Mouse (Mus musculus): ENCODE results near the gene Kcne1.

Kcne1 gene

GRCm38 (mm10) chr16:92359229-92359628 lies at the start of gene Kcne1:
Gene Kcne1 (minus strand): TSS chr16:92359468.
- no peak for DNase-seq (ENCODE audit: extremely low read depth, low read depth, low spot score)

GRCm38 (mm10) chr16:92407883-92408282 lies 48.6 kb upstream of the Kcne1 start:
- DNase-seq (ENCODE audit: extremely low read depth, low read depth, low spot score), result no peak

- no peak for DNase-seq (ENCODE audit: extremely low read depth, low read depth, low spot score)
Measured at GRCm38 (mm10) chr16:92404141-92404540, 44.9 kb upstream of the Kcne1 start.

- no peak for DNase-seq (ENCODE audit: extremely low read depth, low read depth, low spot score)
Measured at GRCm38 (mm10) chr16:92403069-92403468, 43.8 kb upstream of the Kcne1 start.

- peak; percentile 43 for DNase-seq (ENCODE audit: extremely low read depth, low read depth, low spot score)
Measured at GRCm38 (mm10) chr16:92402216-92402615, 42.9 kb upstream of the Kcne1 start.

- DNase-seq (ENCODE audit: extremely low read depth, low read depth, low spot score), result peak; percentile 54
Measured at GRCm38 (mm10) chr16:92401206-92401605, 41.9 kb upstream of the Kcne1 start.

GRCm38 (mm10) chr16:92399490-92400458 lies 40.5 kb upstream of the Kcne1 start:
- peak; percentile 70 for DNase-seq (ENCODE audit: extremely low read depth, low read depth, low spot score)

- peak; percentile 33 for DNase-seq (ENCODE audit: extremely low read depth, low read depth, low spot score)
Measured at GRCm38 (mm10) chr16:92398574-92399118, 39.4 kb upstream of the Kcne1 start.

- peak; percentile 85 for DNase-seq (ENCODE audit: extremely low read depth, low read depth, low spot score)
Measured at GRCm38 (mm10) chr16:92397745-92398573, 38.7 kb upstream of the Kcne1 start.

GRCm38 (mm10) chr16:92393732-92394131 lies 34.5 kb upstream of the Kcne1 start:
- no peak for DNase-seq (ENCODE audit: extremely low read depth, low read depth, low spot score)

GRCm38 (mm10) chr16:92387692-92388091 lies 28.4 kb upstream of the Kcne1 start:
- no peak for DNase-seq (ENCODE audit: extremely low read depth, low read depth, low spot score)

- no peak for DNase-seq (ENCODE audit: extremely low read depth, low read depth, low spot score)
Measured at GRCm38 (mm10) chr16:92385062-92385461, 25.8 kb upstream of the Kcne1 start.

- no peak for DNase-seq (ENCODE audit: extremely low read depth, low read depth, low spot score)
Measured at GRCm38 (mm10) chr16:92383412-92383811, 24.1 kb upstream of the Kcne1 start.

- no peak for DNase-seq (ENCODE audit: extremely low read depth, low read depth, low spot score)
Measured at GRCm38 (mm10) chr16:92382508-92382907, 23.2 kb upstream of the Kcne1 start.

GRCm38 (mm10) chr16:92381092-92381491 lies 21.8 kb upstream of the Kcne1 start:
- DNase-seq (ENCODE audit: extremely low read depth, low read depth, low spot score), result no peak

- DNase-seq (ENCODE audit: extremely low read depth, low read depth, low spot score), result peak; percentile 39
Measured at GRCm38 (mm10) chr16:92376976-92377375, 17.7 kb upstream of the Kcne1 start.

- no peak for DNase-seq (ENCODE audit: extremely low read depth, low read depth, low spot score)
Measured at GRCm38 (mm10) chr16:92371623-92372022, 12.4 kb upstream of the Kcne1 start.

GRCm38 (mm10) chr16:92369260-92369659 lies 10.0 kb upstream of the Kcne1 start:
- no peak for DNase-seq (ENCODE audit: extremely low read depth, low read depth, low spot score)

GRCm38 (mm10) chr16:92365477-92365876 lies 6.2 kb upstream of the Kcne1 start:
- no peak for DNase-seq (ENCODE audit: extremely low read depth, low read depth, low spot score)

GRCm38 (mm10) chr16:92360711-92361110 lies 1.4 kb upstream of the Kcne1 start:
- DNase-seq (ENCODE audit: extremely low read depth, low read depth, low spot score), result no peak

- DNase-seq (ENCODE audit: extremely low read depth, low read depth, low spot score), result no peak
Measured at GRCm38 (mm10) chr16:92358734-92359133, 534 bp downstream of the Kcne1 start.
